Mouse (Mus musculus): ENCODE measurements around the gene Ptprh. TPM values are rescaled to one million over a fixed set of nuclear protein-coding genes. Genes with fewer than 3 reads are reported as not detected.
A peak's percentile ranks its signal among the peaks of the same experiment; 100 is the strongest.

Ptprh gene
- polyA plus RNA-seq, 1 experiment from 2014 or later: not detected

GRCm38 (mm10) chr7:4523205-4524130 lies 80.4 kb downstream of the Ptprh start:
- peak overlapping the region in 1 of 2 experiments; percentile 69; a peak in 2 of 4 replicates for H3K4me3 ChIP-seq (ENCODE audit: control insufficient read depth in 1 of 2, insufficient read depth in 1 of 2, low read depth in 1 of 2, low read length in 2 of 2)
- peaks cover 25 to 30% of the 10 kb centered on the region in 2 experiments for H3K4me1 ChIP-seq (ENCODE audit: control insufficient read depth in 2 of 2, insufficient read depth in 2 of 2, low read length in 2 of 2)
- H3K9me3 ChIP-seq (ENCODE audit: control insufficient read depth, low read length): no peaks in the 10 kb centered on the region
- WGBS: 78% methylated on average over 33 of the region's 33 CpGs
- no peak for ATAC-seq (ENCODE audit: insufficient number of reproducible peaks, insufficient read depth, low FRiP score, low read depth)
- peak overlapping the region; percentile 92 for H3K9ac ChIP-seq (ENCODE audit: low read length)
- H3K27ac ChIP-seq (replicated peaks in 1 of 2; ENCODE audit: control insufficient read depth in 1 of 2, insufficient read depth in 1 of 2, low read depth in 2 of 2, low read length in 2 of 2): peak overlapping the region; percentile 97 to 99; a peak in 3 of 4 replicates
- H3K4me2 ChIP-seq (ENCODE audit: low read length): peak overlapping the region; percentile 69
- peaks cover 22% of the 10 kb centered on the region for H3K36me3 ChIP-seq (ENCODE audit: control insufficient read depth, insufficient read depth, low read length)
- H3K27me3 ChIP-seq (ENCODE audit: control insufficient read depth, insufficient read depth, low read length): 0 out of 2 replicates have a peak, but pooled peaks cover 4% of the 10 kb centered on the region

- H3K4me1 ChIP-seq (ENCODE audit: control insufficient read depth in 2 of 2, insufficient read depth in 2 of 2, low read length in 2 of 2): peaks cover 28 to 35% of the 10 kb centered on the region in 2 experiments
- WGBS: 17% methylated on average over 6 of the region's 6 CpGs
- H3K9me3 ChIP-seq (ENCODE audit: control insufficient read depth, low read length): no peaks in the 10 kb centered on the region
- 0 out of 2 replicates have a peak, but pooled peaks cover 3% of the 10 kb centered on the region for H3K27me3 ChIP-seq (ENCODE audit: control insufficient read depth, insufficient read depth, low read length)
- H3K36me3 ChIP-seq (ENCODE audit: control insufficient read depth, insufficient read depth, low read length): peaks cover 33% of the 10 kb centered on the region
- ATAC-seq (ENCODE audit: insufficient number of reproducible peaks, insufficient read depth, low FRiP score, low read depth): peak; percentile 76
- H3K9ac ChIP-seq (ENCODE audit: low read length): peak overlapping the region; percentile 92
- peak overlapping the region; percentile 69 to 70 for H3K4me3 ChIP-seq (ENCODE audit: control insufficient read depth in 1 of 2, insufficient read depth in 1 of 2, low read depth in 1 of 2, low read length in 2 of 2)
- peak overlapping the region; percentile 97 to 99 for H3K27ac ChIP-seq (replicated peaks in 1 of 2; ENCODE audit: control insufficient read depth in 1 of 2, insufficient read depth in 1 of 2, low read depth in 2 of 2, low read length in 2 of 2)
- H3K4me2 ChIP-seq (ENCODE audit: low read length): peak overlapping the region; percentile 69
Observed at GRCm38 (mm10) chr7:4522292-4522691, 81.5 kb downstream of the Ptprh start.

GRCm38 (mm10) chr7:4521231-4522003 lies 82.4 kb downstream of the Ptprh start:
- peak overlapping the region; percentile 92 for H3K9ac ChIP-seq (ENCODE audit: low read length)
- 15% methylated on average over 32 of the region's 32 CpGs for WGBS
- peak overlapping the region; percentile 97 to 99 for H3K27ac ChIP-seq (replicated peaks in 1 of 2; ENCODE audit: control insufficient read depth in 1 of 2, insufficient read depth in 1 of 2, low read depth in 2 of 2, low read length in 2 of 2)
- H3K9me3 ChIP-seq (ENCODE audit: control insufficient read depth, low read length): no peaks in the 10 kb centered on the region
- H3K4me2 ChIP-seq (ENCODE audit: low read length): peak overlapping the region; percentile 69
- no peaks in the 10 kb centered on the region for H3K27me3 ChIP-seq (ENCODE audit: control insufficient read depth, insufficient read depth, low read length)
- peaks cover 31 to 34% of the 10 kb centered on the region in 2 experiments for H3K4me1 ChIP-seq (ENCODE audit: control insufficient read depth in 2 of 2, insufficient read depth in 2 of 2, low read length in 2 of 2)
- no peak for ATAC-seq (ENCODE audit: insufficient number of reproducible peaks, insufficient read depth, low FRiP score, low read depth)
- peaks cover 33% of the 10 kb centered on the region for H3K36me3 ChIP-seq (ENCODE audit: control insufficient read depth, insufficient read depth, low read length)
- H3K4me3 ChIP-seq (ENCODE audit: control insufficient read depth in 1 of 2, insufficient read depth in 1 of 2, low read depth in 1 of 2, low read length in 2 of 2): peak overlapping the region; percentile 69 to 70

GRCm38 (mm10) chr7:4518487-4518886 lies 85.4 kb downstream of the Ptprh start:
- no peak for ATAC-seq (ENCODE audit: insufficient number of reproducible peaks, insufficient read depth, low FRiP score, low read depth)
- Histone ChIP-seq H3K4me1 (ENCODE audit: control insufficient read depth in 2 of 2, insufficient read depth in 2 of 2, low read length in 2 of 2) (peaks cover 46 to 55% of the 10 kb centered on the region in 2 experiments), H3K4me3 (ENCODE audit: control insufficient read depth in 1 of 2, insufficient read depth in 1 of 2, low read depth in 1 of 2, low read length in 2 of 2) (peak overlapping the region in 1 of 2 experiments; percentile 6; a peak in 1 of 4 replicates), H3K27me3 (ENCODE audit: control insufficient read depth, insufficient read depth, low read length) (no peaks in the 10 kb centered on the region), H3K36me3 (ENCODE audit: control insufficient read depth, insufficient read depth, low read length) (peaks cover 33% of the 10 kb centered on the region), H3K27ac (replicated peaks in 1 of 2; ENCODE audit: control insufficient read depth in 1 of 2, insufficient read depth in 1 of 2, low read depth in 2 of 2, low read length in 2 of 2) (peak overlapping the region; percentile 20 to 39), H3K9ac (ENCODE audit: low read length) (peak overlapping the region; percentile 56), H3K9me3 (ENCODE audit: control insufficient read depth, low read length) (no peaks in the 10 kb centered on the region), H3K4me2 (ENCODE audit: low read length) (peak overlapping the region; percentile 69)
- WGBS: 54% methylated on average over 1 of the region's 1 CpGs

- H3K9me3 ChIP-seq (ENCODE audit: control insufficient read depth, low read length): no peaks in the 10 kb centered on the region
- H3K27ac ChIP-seq (replicated peaks in 1 of 2; ENCODE audit: control insufficient read depth in 1 of 2, insufficient read depth in 1 of 2, low read depth in 2 of 2, low read length in 2 of 2): peak within 1 kb of the TSS; percentile 96 to 98
- peak within 1 kb of the TSS; percentile 55 for H3K4me2 ChIP-seq (ENCODE audit: low read length)
- peak within 1 kb of the TSS; percentile 21 to 34 for H3K4me3 ChIP-seq (ENCODE audit: control insufficient read depth in 1 of 2, insufficient read depth in 1 of 2, low read depth in 1 of 2, low read length in 2 of 2)
- H3K9ac ChIP-seq (ENCODE audit: low read length): peak within 1 kb of the TSS; percentile 72
- ATAC-seq (ENCODE audit: insufficient number of reproducible peaks, insufficient read depth, low FRiP score, low read depth): peak; percentile 66
- no peaks in the 10 kb centered on the region for H3K27me3 ChIP-seq (ENCODE audit: control insufficient read depth, insufficient read depth, low read length)
- 8% methylated on average over 4 of the region's 4 CpGs for WGBS
- peaks cover 33% of the 10 kb centered on the region for H3K36me3 ChIP-seq (ENCODE audit: control insufficient read depth, insufficient read depth, low read length)
- peaks cover 52 to 68% of the 10 kb centered on the region in 2 experiments for H3K4me1 ChIP-seq (ENCODE audit: control insufficient read depth in 2 of 2, insufficient read depth in 2 of 2, low read length in 2 of 2)
Observed at GRCm38 (mm10) chr7:4516332-4517050, 87.3 kb downstream of the Ptprh start, which contains the start of gene Tnnt1. Gene Tnnt1, minus strand, starts transcription at chr7:4516382.

GRCm38 (mm10) chr7:4515853-4516252 lies 88.0 kb downstream of the Ptprh start:
- Histone ChIP-seq H3K9me3 (ENCODE audit: control insufficient read depth, low read length) (no peaks in the 10 kb centered on the region), H3K27me3 (ENCODE audit: control insufficient read depth, insufficient read depth, low read length) (no peaks in the 10 kb centered on the region), H3K27ac (replicated peaks in 1 of 2; ENCODE audit: control insufficient read depth in 1 of 2, insufficient read depth in 1 of 2, low read depth in 2 of 2, low read length in 2 of 2) (peak overlapping the region; percentile 87 to 96), H3K4me3 (ENCODE audit: control insufficient read depth in 1 of 2, insufficient read depth in 1 of 2, low read depth in 1 of 2, low read length in 2 of 2) (peak overlapping the region; percentile 21 to 34; a peak in 3 of 4 replicates), H3K9ac (ENCODE audit: low read length) (peak overlapping the region; percentile 72), H3K36me3 (ENCODE audit: control insufficient read depth, insufficient read depth, low read length) (peaks cover 32% of the 10 kb centered on the region), H3K4me2 (ENCODE audit: low read length) (peak overlapping the region; percentile 55), H3K4me1 (ENCODE audit: control insufficient read depth in 2 of 2, insufficient read depth in 2 of 2, low read length in 2 of 2) (peaks cover 57 to 74% of the 10 kb centered on the region in 2 experiments)
- ATAC-seq (ENCODE audit: insufficient number of reproducible peaks, insufficient read depth, low FRiP score, low read depth): peak; percentile 26
- 38% methylated on average over 6 of the region's 6 CpGs for WGBS

All from heart, embryonic 14.5 days (tissue).